Mouse (Mus musculus): ENCODE data around the gene Amph. TPM values are rescaled to one million over a fixed set of nuclear protein-coding genes. Genes with fewer than 3 reads are reported as not detected.

Amph gene
- total and polyA plus RNA-seq, 3 experiments: not detected

- TF ChIP-seq MXI1 (IDR thresholded peaks at IDR 0.05; ENCODE audit: low read depth, low read length) (0 out of 2 replicates have a peak, but pooled peaks have one; percentile 32), SIN3A (IDR thresholded peaks at IDR 0.05; ENCODE audit: low read length) (peak; percentile 85), TBP (IDR thresholded peaks at IDR 0.05; ENCODE audit: low read depth, low read length) (no peak)
Observed at GRCm38 (mm10) chr13:19126912-19127552, 179.0 kb downstream of the Amph start (continued).

GRCm38 (mm10) chr13:19133833-19134232, 185.8 kb downstream of the Amph start:
- Histone ChIP-seq H3K4me1 (ENCODE audit: control insufficient read depth in 1 of 2, insufficient read depth in 2 of 2, low read length in 2 of 2) (no peaks in the 10 kb centered on the region; a peak in 1 of 4 replicates), H3K27ac (ENCODE audit: control insufficient read depth, low read depth, low read length) (no peak overlapping the region)
- DNase-seq (ENCODE audit: low read depth, low spot score): peak; percentile 73

GRCm38 (mm10) chr13:19137212-19137611, 189.2 kb downstream of the Amph start:
- Histone ChIP-seq H3K4me1 (ENCODE audit: control insufficient read depth in 1 of 2, insufficient read depth in 2 of 2, low read length in 2 of 2) (peaks cover 0 to 6% of the 10 kb centered on the region in 2 experiments; a peak in 1 of 4 replicates), H3K27ac (ENCODE audit: control insufficient read depth, low read depth, low read length) (no peak overlapping the region), H3K27me3 (ENCODE audit: control insufficient read depth in 1 of 2, insufficient read depth in 2 of 2, low read length in 2 of 2) (no peaks in the 10 kb centered on the region), H3K9ac (ENCODE audit: control insufficient read depth, low read depth, low read length, poor library complexity, severe bottlenecking) (no peak overlapping the region), H3K36me3 (ENCODE audit: control insufficient read depth in 1 of 2, insufficient read depth in 2 of 2, low read length in 2 of 2) (no peaks in the 10 kb centered on the region), H3K79me2 (ENCODE audit: control insufficient read depth, insufficient read depth, low read length, poor library complexity) (no peaks in the 10 kb centered on the region), H3K4me3 (ENCODE audit: control insufficient read depth in 1 of 2, insufficient read depth in 1 of 2, low read depth in 2 of 2, low read length in 2 of 2) (no peak overlapping the region), H3K9me3 (replicated peaks; ENCODE audit: insufficient read depth, low read length) (no peaks in the 10 kb centered on the region)
- TF ChIP-seq MYC (IDR thresholded peaks at IDR 0.05; ENCODE audit: low read depth, low read length) (no peak), ETS1 (IDR thresholded peaks at IDR 0.05; ENCODE audit: low read depth, low read length) (no peak), RAD21 (IDR thresholded peaks at IDR 0.05; ENCODE audit: low read depth, low read length) (no peak), TAL1 (IDR thresholded peaks at IDR 0.05; ENCODE audit: low read length) (no peak), RCOR1 (IDR thresholded peaks at IDR 0.05; ENCODE audit: low read depth, low read length) (no peak), SMC3 (IDR thresholded peaks at IDR 0.05; ENCODE audit: low read depth, low read length) (no peak), ZKSCAN1 (IDR thresholded peaks at IDR 0.05; ENCODE audit: low read depth, low read length) (no peak), GABPA (IDR thresholded peaks at IDR 0.05; ENCODE audit: low read depth, low read length) (no peak), JUND (IDR thresholded peaks at IDR 0.05; ENCODE audit: low read depth, low read length) (no peak), USF2 (IDR thresholded peaks at IDR 0.05; ENCODE audit: borderline replicate concordance in 1 of 2, insufficient read depth in 1 of 2, low read depth in 1 of 2, low read length in 2 of 2) (no peak), MAFK (IDR thresholded peaks at IDR 0.05; ENCODE audit: borderline replicate concordance, low read depth, low read length) (no peak), KAT2A (conservative IDR thresholded peaks at IDR 0.05; ENCODE audit: low read depth, low read length) (no peak), MAX (IDR thresholded peaks at IDR 0.05; ENCODE audit: low read length) (no peak), POLR2AphosphoS5 (IDR thresholded peaks at IDR 0.05; ENCODE audit: borderline replicate concordance, low read depth, low read length) (no peak), MYB (IDR thresholded peaks at IDR 0.05; ENCODE audit: low read depth, low read length) (no peak), ZNF384 (IDR thresholded peaks at IDR 0.05; ENCODE audit: low read depth, low read length) (no peak)
- no peak for DNase-seq (ENCODE audit: low read depth, low spot score)

More at GRCm38 (mm10) chr13:19133833-19134232, 185.8 kb downstream of the Amph start:
- H3K9ac ChIP-seq (ENCODE audit: control insufficient read depth, low read depth, low read length, poor library complexity, severe bottlenecking): no peak overlapping the region
- H3K27me3 ChIP-seq (ENCODE audit: control insufficient read depth in 1 of 2, insufficient read depth in 2 of 2, low read length in 2 of 2): no peaks in the 10 kb centered on the region
- H3K79me2 ChIP-seq (ENCODE audit: control insufficient read depth, insufficient read depth, low read length, poor library complexity): no peaks in the 10 kb centered on the region
- H3K4me3 ChIP-seq (ENCODE audit: control insufficient read depth in 1 of 2, insufficient read depth in 1 of 2, low read depth in 2 of 2, low read length in 2 of 2): no peak overlapping the region
- H3K9me3 ChIP-seq (replicated peaks; ENCODE audit: insufficient read depth, low read length): no peaks in the 10 kb centered on the region
- TF ChIP-seq RAD21 (IDR thresholded peaks at IDR 0.05; ENCODE audit: low read depth, low read length) (peak; percentile 59), UBTF (IDR thresholded peaks at IDR 0.05; ENCODE audit: borderline replicate concordance, insufficient read depth, low read depth, low read length) (no peak), SMC3 (IDR thresholded peaks at IDR 0.05; ENCODE audit: low read depth, low read length) (peak; percentile 88), CTCF (IDR thresholded peaks at IDR 0.05 in 2 of 3, conservative IDR thresholded peaks at IDR 0.05 in 1 of 3; ENCODE audit: control insufficient read depth in 1 of 3, insufficient read depth in 1 of 3, low read depth in 2 of 3, low read length in 3 of 3, poor library complexity in 1 of 3, severe bottlenecking in 1 of 3) (peak; percentile 60 to 77 (median 63)), GATA1 (IDR thresholded peaks at IDR 0.05; ENCODE audit: low read depth, low read length) (peak; percentile 60), NELFE (IDR thresholded peaks at IDR 0.05; ENCODE audit: low read depth, low read length) (no peak), ZC3H11A (IDR thresholded peaks at IDR 0.05; ENCODE audit: low read depth, low read length) (peak; percentile 60), BHLHE40 (IDR thresholded peaks at IDR 0.05; ENCODE audit: borderline replicate concordance, low read depth, low read length) (no peak)
- no peaks in the 10 kb centered on the region for H3K36me3 ChIP-seq (ENCODE audit: control insufficient read depth in 1 of 2, insufficient read depth in 2 of 2, low read length in 2 of 2)
